Mouse (Mus musculus) intestine, embryonic 16.5 days (tissue): Measurements from ENCODE around the gene 4931409K22Rik. TPM values are rescaled to one million over a fixed set of nuclear protein-coding genes. Genes with fewer than 3 reads are reported as not detected.
A peak's percentile ranks its signal among the peaks of the same experiment; 100 is the strongest.

Experiments
- ATAC-seq: fragments of 200-750 bp; cut with Nextera tagmentation; 2 replicates; pipeline ENCODE4 v1.8.0; 2017; ENCODE audit warnings: moderate TSS enrichment, moderate library complexity
- H3K27ac ChIP-seq: fragments of 300-500 bp; sonication (generic); 2 replicates; pipeline ENCODE4 v1.5.1; 2014; ENCODE audit warnings: mild to moderate bottlenecking, low read length
- H3K27me3 ChIP-seq: fragments of 300-500 bp; sonication (generic); replicated peaks from 2 replicates; pipeline ENCODE4 v1.6.1; 2014; ENCODE audit warnings: low read length, control low read depth, mixed read lengths; ENCODE audit not compliant: control insufficient read depth, insufficient read depth
- H3K36me3 ChIP-seq: fragments of 300-500 bp; sonication (generic); 2 replicates; pipeline ENCODE4 v1.6.1; 2014; ENCODE audit warnings: low read length, control low read depth; ENCODE audit not compliant: control insufficient read depth, insufficient read depth
- H3K4me1 ChIP-seq: fragments of 300-500 bp; sonication (generic); 2 replicates; pipeline ENCODE4 v1.6.1; 2014; ENCODE audit warnings: low read length, control low read depth, mixed read lengths; ENCODE audit not compliant: control insufficient read depth, insufficient read depth
- H3K4me2 ChIP-seq: fragments of 300-500 bp; sonication (generic); 2 replicates; pipeline ENCODE4 v1.6.1; 2014; ENCODE audit warnings: low read depth, low read length, control low read depth
- H3K4me3 ChIP-seq: fragments of 300-500 bp; sonication (generic); 2 replicates; pipeline ENCODE4 v1.5.1; 2014; ENCODE audit warnings: mild to moderate bottlenecking, low read length
- H3K9ac ChIP-seq: fragments of 300-500 bp; sonication (generic); 2 replicates; pipeline ENCODE4 v1.6.1; 2014; ENCODE audit warnings: low read depth, low read length
- H3K9me3 ChIP-seq: fragments of 300-500 bp; sonication (generic); 2 replicates; pipeline ENCODE4 v1.6.1; 2016; ENCODE audit warnings: low read length, control low read depth; ENCODE audit not compliant: control insufficient read depth
- WGBS: fragments of 180-500 bp; shearing (Covaris S2); extraction: QIAGEN DNeasy Blood & Tissue Kit; methylation state at CpG from one replicate; pipeline ENCODE4 v1.1.7; 2014; 5-methylcytosine and 5-hydroxymethylcytosine counted together
- polyA plus RNA-seq: library from polyadenylated mRNA; unstranded; fragments of >200 nt; fragmentation: Nextera tagmentation; extraction: Ambion mirVana; gene quantifications from 2 replicates; pipeline ENCODE4 v1.2.1, GENCODE M21; 2015

4931409K22Rik gene
- polyA plus RNA-seq, 1 experiment from 2014 or later = not detected

- peak overlapping the region; percentile 69 for H3K4me3 ChIP-seq
- 2% methylated on average over 32 of the region's 33 CpGs for WGBS
- H3K27ac ChIP-seq = peak overlapping the region; percentile 98
- peak overlapping the region; percentile 85 for H3K9ac ChIP-seq
- no peaks in the 10 kb centered on the region for H3K36me3 ChIP-seq
- no peak for ATAC-seq
- peaks cover 64% of the 10 kb centered on the region for H3K4me1 ChIP-seq
- H3K4me2 ChIP-seq = peak overlapping the region; percentile 96
- no peaks in the 10 kb centered on the region for H3K9me3 ChIP-seq
- peaks cover 15% of the 10 kb centered on the region for H3K27me3 ChIP-seq
Measured at GRCm38 (mm10) chr5:24601071-24601835, 44.6 kb upstream of the 4931409K22Rik start.

- no peak overlapping the region for H3K4me3 ChIP-seq
- H3K4me2 ChIP-seq = peak overlapping the region; percentile 96; the same call in 1 of the 2 replicates
- H3K27ac ChIP-seq = no peak overlapping the region
- H3K4me1 ChIP-seq = peaks cover 55% of the 10 kb centered on the region
- 80% methylated on average over 2 of the region's 2 CpGs for whole genome bisulfite sequencing
- H3K9me3 ChIP-seq = no peaks in the 10 kb centered on the region
- H3K36me3 ChIP-seq = no peaks in the 10 kb centered on the region
- peaks cover 15% of the 10 kb centered on the region for H3K27me3 ChIP-seq
- no peak for ATAC-seq
- H3K9ac ChIP-seq = 0 out of 2 replicates have a peak overlapping the region, but pooled peaks have one; percentile 85
Measured at GRCm38 (mm10) chr5:24600236-24600635, 43.6 kb upstream of the 4931409K22Rik start.

- Histone ChIP-seq H3K27me3 (peaks cover 15% of the 10 kb centered on the region), H3K27ac (no peak overlapping the region), H3K9me3 (no peaks in the 10 kb centered on the region), H3K4me1 (peaks cover 51% of the 10 kb centered on the region), H3K9ac (peak overlapping the region; percentile 76; the same call in 1 of the 2 replicates), H3K4me2 (peak overlapping the region; percentile 99), H3K4me3 (peak overlapping the region; percentile 55; the same call in 1 of the 2 replicates), H3K36me3 (no peaks in the 10 kb centered on the region)
- ATAC-seq = no peak
- 21% methylated on average over 8 of the region's 8 CpGs for WGBS
Measured at GRCm38 (mm10) chr5:24599137-24599536, 42.5 kb upstream of the 4931409K22Rik start.

DNA sequence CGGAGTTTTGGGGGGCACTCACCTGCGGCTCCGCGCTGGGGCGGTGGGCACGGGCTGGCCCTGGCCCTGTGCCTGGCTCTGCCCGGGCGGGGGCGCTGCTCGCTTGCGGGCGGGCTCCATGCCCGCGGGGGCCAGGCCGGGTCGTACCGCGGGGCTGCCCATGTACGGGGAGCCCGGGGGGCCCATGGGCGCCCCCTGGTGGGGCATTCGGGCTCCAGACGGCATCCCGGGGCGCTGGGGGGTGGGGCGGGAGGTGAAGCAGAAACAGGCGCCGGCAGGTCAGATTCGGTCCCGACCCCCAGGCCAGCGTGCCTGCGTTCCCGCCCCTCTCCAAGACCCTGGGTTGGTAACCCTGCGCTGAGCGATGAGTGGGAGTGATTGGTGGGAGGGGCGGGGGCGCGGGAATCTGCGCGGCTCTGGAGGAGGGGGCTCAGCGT is 42.0 kb upstream of the 4931409K22Rik start:
- peaks cover 45% of the 10 kb centered on the region for H3K4me1 ChIP-seq
- H3K9ac ChIP-seq = peak overlapping the region; percentile 76
- no peak for ATAC-seq
- under 1% methylated on average over 35 of the region's 41 CpGs for WGBS
- H3K27me3 ChIP-seq = peaks cover 15% of the 10 kb centered on the region
- peak overlapping the region; percentile 99 for H3K4me2 ChIP-seq
- peak overlapping the region; percentile 55 for H3K4me3 ChIP-seq
- H3K9me3 ChIP-seq = no peaks in the 10 kb centered on the region
- no peak overlapping the region for H3K27ac ChIP-seq
- 0 out of 2 replicates have a peak, but pooled peaks cover 3% of the 10 kb centered on the region for H3K36me3 ChIP-seq

- H3K4me1 ChIP-seq = peaks cover 40% of the 10 kb centered on the region
- no peak overlapping the region for H3K27ac ChIP-seq
- H3K4me2 ChIP-seq = peak overlapping the region; percentile 99
- no peaks in the 10 kb centered on the region for H3K9me3 ChIP-seq
- 30% methylated on average over 15 of the region's 15 CpGs for WGBS
- no peak for ATAC-seq
- peak overlapping the region; percentile 76 for H3K9ac ChIP-seq
- H3K4me3 ChIP-seq = peak overlapping the region; percentile 55
- peaks cover 15% of the 10 kb centered on the region for H3K27me3 ChIP-seq
- H3K36me3 ChIP-seq = peaks cover 3% of the 10 kb centered on the region; the same call in 1 of the 2 replicates
Measured at GRCm38 (mm10) chr5:24597901-24598569, 41.4 kb upstream of the 4931409K22Rik start.

DNA sequence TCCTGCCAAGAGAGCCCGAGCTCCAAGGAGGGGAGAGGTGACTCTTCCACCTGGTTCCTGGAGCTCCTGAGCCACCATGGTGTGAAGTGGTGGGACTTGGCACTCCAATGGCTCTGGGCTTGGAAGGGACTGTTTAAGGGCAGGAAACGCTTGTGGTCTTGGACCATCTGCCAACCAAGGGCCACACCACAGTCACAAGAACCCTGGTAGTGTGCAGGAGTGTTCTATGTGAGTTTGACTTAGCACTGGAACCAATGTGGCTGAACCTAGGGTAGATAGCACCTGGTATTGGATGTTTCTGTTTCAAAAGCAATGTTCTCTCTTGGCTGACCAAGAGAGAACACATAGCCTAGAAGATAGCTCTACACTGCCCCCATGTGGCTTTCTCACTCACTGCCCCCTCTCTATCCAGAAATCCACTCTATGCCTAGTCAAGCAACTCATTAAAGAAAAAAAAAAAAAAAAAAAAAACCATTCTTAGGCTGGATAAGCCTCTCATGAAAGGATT is 40.7 kb upstream of the 4931409K22Rik start:
- H3K9ac ChIP-seq = no peak overlapping the region
- 61% methylated on average over 2 of the region's 2 CpGs for WGBS

DNA sequence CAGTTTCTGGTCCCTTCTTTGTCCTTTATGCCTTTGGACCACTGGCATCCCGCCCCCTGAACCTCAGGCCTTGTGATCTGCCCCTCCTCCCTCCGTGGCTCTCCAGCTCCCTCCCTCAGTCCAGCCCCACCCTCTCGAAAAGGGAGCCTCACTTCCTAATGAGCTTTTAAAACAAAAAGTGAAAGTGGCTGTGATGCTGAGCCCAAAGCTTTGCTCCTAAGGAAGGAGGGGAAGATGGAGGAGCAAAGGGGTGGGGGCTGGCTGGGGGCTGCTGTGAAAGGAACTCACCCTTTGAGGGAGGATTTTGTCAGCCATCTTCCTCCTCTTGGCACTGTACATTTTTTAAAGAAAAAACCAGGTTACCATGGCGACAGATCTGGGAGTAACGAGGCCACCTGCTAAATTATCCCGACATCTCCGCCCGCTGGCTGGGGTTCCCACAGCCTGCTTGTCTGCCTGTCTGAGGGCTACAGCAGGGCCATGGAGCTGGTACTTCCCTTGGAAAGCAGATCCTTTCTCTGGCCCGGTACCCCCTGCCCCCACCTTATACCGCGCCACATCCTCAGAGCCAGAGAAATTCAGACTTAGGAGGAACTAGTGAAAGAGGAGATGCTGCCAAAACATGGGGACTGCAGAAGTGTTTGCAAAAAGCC is 40.0 kb upstream of the 4931409K22Rik start:
- H3K27ac ChIP-seq = no peak overlapping the region
- peaks cover 37% of the 10 kb centered on the region for H3K4me1 ChIP-seq
- no peak overlapping the region for H3K4me3 ChIP-seq
- WGBS = 24% methylated on average over 11 of the region's 11 CpGs
- H3K9ac ChIP-seq = no peak overlapping the region
- no peaks in the 10 kb centered on the region for H3K9me3 ChIP-seq
- H3K36me3 ChIP-seq = peaks cover 8% of the 10 kb centered on the region; the same call in 1 of the 2 replicates
- H3K4me2 ChIP-seq = no peak overlapping the region
- peaks cover 15% of the 10 kb centered on the region for H3K27me3 ChIP-seq
- no peak for ATAC-seq

More for the DNA sequence above, 40.7 kb upstream of the 4931409K22Rik start:
- no peak overlapping the region for H3K27ac ChIP-seq
- H3K27me3 ChIP-seq = peaks cover 15% of the 10 kb centered on the region
- no peak overlapping the region for H3K4me2 ChIP-seq
- ATAC-seq = peak; percentile 31
- peaks cover 3% of the 10 kb centered on the region; the same call in 1 of the 2 replicates for H3K36me3 ChIP-seq
- H3K4me1 ChIP-seq = peaks cover 34% of the 10 kb centered on the region
- no peaks in the 10 kb centered on the region for H3K9me3 ChIP-seq
- H3K4me3 ChIP-seq = no peak overlapping the region

DNA sequence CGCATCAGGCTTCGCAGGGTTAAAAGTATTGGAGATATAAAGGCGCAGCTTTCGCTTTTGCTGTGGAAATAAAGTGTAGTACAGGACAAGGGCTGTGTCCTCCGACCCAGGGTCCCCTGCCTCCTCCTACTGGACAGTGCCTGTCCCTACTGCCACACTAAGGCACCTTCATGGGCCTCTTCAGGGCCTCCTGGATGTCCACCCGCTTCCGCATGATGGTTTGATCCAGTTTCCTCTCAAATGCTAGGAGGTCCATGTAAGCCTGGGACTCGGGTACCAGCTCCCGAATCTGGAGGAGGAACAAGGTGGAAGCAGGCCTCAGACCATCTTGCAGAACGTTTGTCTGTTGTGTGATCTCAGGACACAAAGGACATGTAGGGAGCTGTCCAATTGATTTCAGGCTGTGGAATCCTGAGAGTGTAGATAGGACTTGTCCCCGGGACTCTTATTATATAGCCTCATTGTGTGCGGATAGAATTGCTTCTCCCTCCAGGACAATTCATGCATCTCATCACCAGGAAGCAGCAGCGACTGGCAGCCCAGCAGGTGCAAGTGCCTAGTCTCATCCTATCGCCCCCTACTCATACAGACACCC is 39.3 kb upstream of the 4931409K22Rik start:
- Histone ChIP-seq H3K27me3 (peaks cover 14% of the 10 kb centered on the region), H3K4me2 (no peak overlapping the region), H3K9me3 (no peaks in the 10 kb centered on the region), H3K9ac (no peak overlapping the region), H3K4me3 (no peak overlapping the region), H3K36me3 (peaks cover 8% of the 10 kb centered on the region; the same call in 1 of the 2 replicates), H3K27ac (no peak overlapping the region), H3K4me1 (peaks cover 37% of the 10 kb centered on the region)
- 69% methylated on average over 14 of the region's 14 CpGs for WGBS
- no peak for ATAC-seq
